Mouse (Mus musculus) kidney, adult 2 months (tissue): ENCODE measurements around the gene Capn13. TPM values are rescaled to one million over a fixed set of nuclear protein-coding genes. Genes with fewer than 3 reads are reported as not detected.

Experiments used
- DNase-seq: peaks from one replicate; pipeline ENCODE4 v3.0.0; 2021
- H3K27ac ChIP-seq: fragments of 200-500 bp; 2 replicates; pipeline ENCODE4 v1.5.1; 2012; ENCODE audit warnings: low read depth, low read length, control low read depth, inconsistent platforms; ENCODE audit not compliant: insufficient read depth
- H3K27me3 ChIP-seq: fragments of 200-500 bp; replicated peaks from 2 replicates; pipeline ENCODE4 v1.6.1; 2012; ENCODE audit warnings: mild to moderate bottlenecking, moderate library complexity, low read length, inconsistent platforms; ENCODE audit not compliant: control insufficient read depth, insufficient read depth
- H3K36me3 ChIP-seq: fragments of 200-500 bp; 2 replicates; pipeline ENCODE4 v1.6.1; 2012; ENCODE audit warnings: mild to moderate bottlenecking, moderate library complexity, low read length, inconsistent platforms; ENCODE audit not compliant: control insufficient read depth, insufficient read depth
- H3K4me1 ChIP-seq: fragments of 200-500 bp; 2 replicates; pipeline ENCODE4 v1.6.1; 2011; ENCODE audit warnings: low read length; ENCODE audit not compliant: control insufficient read depth, insufficient read depth
- H3K4me3 ChIP-seq: fragments of 200-500 bp; 2 replicates; pipeline ENCODE4 v1.5.1; 2011; ENCODE audit warnings: mild to moderate bottlenecking, low read depth, low read length, control low read depth; ENCODE audit not compliant: insufficient read depth
- CTCF ChIP-seq: fragments of 200-500 bp; conservative IDR thresholded peaks from 2 replicates; pipeline ENCODE4 v1.5.1; 2011; ENCODE audit warnings: low read depth, mild to moderate bottlenecking, control low read depth, low read length, moderate library complexity, mixed read lengths; ENCODE audit not compliant: insufficient read depth, insufficient read length
- POLR2A ChIP-seq: fragments of 200-500 bp; IDR thresholded peaks from one replicate; pipeline ENCODE4 v1.6.1; 2011; ENCODE audit warnings: low read depth, low read length, control low read depth
- WGBS: fragments of 180-500 bp; shearing (Covaris S2); methylation state at CpG from one replicate; pipeline ENCODE4 v1.1.7; 2018; 5-methylcytosine and 5-hydroxymethylcytosine counted together
- polyA plus RNA-seq: library from polyadenylated mRNA; depleted of rRNA; stranded (reverse); fragments of >200 nt; gene quantifications from 2 replicates; pipeline ENCODE4 v1.2.3, GENCODE M21; 2012

Gene Capn13
- polyA plus RNA-seq, 1 experiment = 0.61 TPM

GRCm38 (mm10) chr17:73342673-73343072 lies 58.0 kb downstream of the Capn13 start:
- Histone ChIP-seq H3K4me3 (no peak overlapping the region), H3K36me3 (no peaks in the 10 kb centered on the region), H3K27ac (no peak overlapping the region), H3K4me1 (no peaks in the 10 kb centered on the region), H3K27me3 (no peaks in the 10 kb centered on the region)
- whole genome bisulfite sequencing = 72% methylated on average over 14 of the region's 14 CpGs
- no peak for DNase-seq
- no peak for TF ChIP-seq CTCF
- TF ChIP-seq POLR2A = no peak

DNA sequence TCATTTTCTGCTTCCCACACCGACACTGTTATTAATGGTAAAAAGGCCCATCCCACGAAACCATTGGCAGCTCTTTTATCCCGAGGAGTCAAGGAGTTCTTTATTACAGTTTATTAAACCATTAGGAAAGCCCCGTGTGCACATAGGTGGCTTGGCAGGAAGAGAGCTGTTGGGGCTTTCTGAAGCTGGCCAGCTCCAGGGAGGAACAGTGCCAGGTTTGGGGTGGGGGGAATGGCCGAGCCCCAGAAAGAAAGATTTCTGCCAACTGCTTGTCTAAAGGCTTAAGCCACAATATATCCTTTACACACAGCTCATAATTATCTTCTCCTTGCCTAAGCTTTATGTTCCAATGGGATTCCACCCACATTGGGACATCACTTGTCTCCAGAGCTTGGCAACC lies 71.6 kb downstream of the Capn13 start:
- WGBS = 55% methylated on average over 5 of the region's 5 CpGs
- DNase-seq = no peak
- TF ChIP-seq CTCF (no peak), POLR2A (no peak)
- no peak overlapping the region for H3K27ac ChIP-seq
- H3K4me3 ChIP-seq = no peak overlapping the region
- no peaks in the 10 kb centered on the region for H3K36me3 ChIP-seq
- H3K27me3 ChIP-seq = no peaks in the 10 kb centered on the region
- no peaks in the 10 kb centered on the region for H3K4me1 ChIP-seq

DNA sequence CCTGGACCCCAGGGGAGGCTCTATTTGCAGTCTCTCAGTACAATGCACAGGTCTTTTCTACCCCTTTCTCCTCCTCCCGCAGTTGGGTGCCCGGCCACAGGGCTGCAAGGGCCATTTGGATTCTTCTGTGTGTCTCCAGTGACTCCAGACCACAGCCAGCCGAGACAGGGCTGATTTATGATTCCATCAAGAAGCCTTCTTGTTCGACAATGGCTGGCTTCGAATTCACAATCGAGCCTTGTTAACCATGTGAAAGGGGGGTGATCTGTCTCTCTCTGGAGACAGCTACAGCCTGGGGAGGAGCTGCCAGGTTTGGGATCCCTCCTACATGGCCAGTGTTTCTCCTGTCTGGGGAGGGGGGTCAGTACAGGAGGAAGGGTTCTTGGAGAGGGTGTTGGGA lies 75.4 kb downstream of the Capn13 start:
- DNase-seq = no peak
- Histone ChIP-seq H3K36me3 (no peaks in the 10 kb centered on the region), H3K4me3 (no peak overlapping the region), H3K27ac (no peak overlapping the region), H3K4me1 (no peaks in the 10 kb centered on the region), H3K27me3 (no peaks in the 10 kb centered on the region)
- no peak for TF ChIP-seq CTCF
- no peak for TF ChIP-seq POLR2A
- WGBS = 11% methylated on average over 6 of the region's 6 CpGs

- DNase-seq = no peak
Observed at GRCm38 (mm10) chr17:73324732-73325131, 75.9 kb downstream of the Capn13 start.

DNA sequence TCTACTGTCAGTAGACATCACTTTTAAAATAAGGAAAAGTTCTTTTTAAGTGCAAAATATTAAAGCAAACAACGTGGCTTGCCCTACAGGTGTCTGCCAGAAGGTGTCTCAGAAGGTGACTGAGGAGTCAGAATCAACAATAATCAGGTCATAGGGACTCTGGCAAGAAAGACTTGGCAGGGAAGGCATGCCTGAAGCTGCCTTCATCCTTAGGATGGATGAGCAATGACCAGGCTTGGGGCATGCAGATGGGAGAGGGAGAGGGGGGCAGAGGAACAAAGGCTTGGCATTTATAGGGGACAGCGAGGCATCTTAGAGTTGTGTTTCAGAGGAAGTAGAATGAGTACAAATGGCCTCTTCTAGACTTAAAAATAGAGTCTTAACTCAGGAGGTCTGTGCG lies 76.7 kb downstream of the Capn13 start:
- WGBS = 76% methylated on average over 3 of the region's 3 CpGs
- no peak overlapping the region for H3K4me3 ChIP-seq
- no peak for DNase-seq
- H3K27me3 ChIP-seq = no peaks in the 10 kb centered on the region
- H3K27ac ChIP-seq = no peak overlapping the region
- H3K36me3 ChIP-seq = no peaks in the 10 kb centered on the region
- H3K4me1 ChIP-seq = no peaks in the 10 kb centered on the region
- no peak for TF ChIP-seq POLR2A
- no peak for TF ChIP-seq CTCF

More at GRCm38 (mm10) chr17:73324732-73325131, 75.9 kb downstream of the Capn13 start:
- no peak overlapping the region for H3K27ac ChIP-seq
- no peak overlapping the region for H3K4me3 ChIP-seq
- TF ChIP-seq CTCF (no peak), POLR2A (no peak)
- H3K27me3 ChIP-seq = no peaks in the 10 kb centered on the region
- no peaks in the 10 kb centered on the region for H3K36me3 ChIP-seq
- no peaks in the 10 kb centered on the region for H3K4me1 ChIP-seq
- 68% methylated on average over 6 of the region's 6 CpGs for WGBS

GRCm38 (mm10) chr17:73314786-73315185 lies 85.9 kb downstream of the Capn13 start:
- DNase-seq = no peak
- no peak for TF ChIP-seq POLR2A
- no peak for TF ChIP-seq CTCF
- H3K36me3 ChIP-seq = no peaks in the 10 kb centered on the region
- no peak overlapping the region for H3K4me3 ChIP-seq
- H3K4me1 ChIP-seq = no peaks in the 10 kb centered on the region
- H3K27me3 ChIP-seq = no peaks in the 10 kb centered on the region
- WGBS = 58% methylated on average over 13 of the region's 13 CpGs
- H3K27ac ChIP-seq = no peak overlapping the region

DNA sequence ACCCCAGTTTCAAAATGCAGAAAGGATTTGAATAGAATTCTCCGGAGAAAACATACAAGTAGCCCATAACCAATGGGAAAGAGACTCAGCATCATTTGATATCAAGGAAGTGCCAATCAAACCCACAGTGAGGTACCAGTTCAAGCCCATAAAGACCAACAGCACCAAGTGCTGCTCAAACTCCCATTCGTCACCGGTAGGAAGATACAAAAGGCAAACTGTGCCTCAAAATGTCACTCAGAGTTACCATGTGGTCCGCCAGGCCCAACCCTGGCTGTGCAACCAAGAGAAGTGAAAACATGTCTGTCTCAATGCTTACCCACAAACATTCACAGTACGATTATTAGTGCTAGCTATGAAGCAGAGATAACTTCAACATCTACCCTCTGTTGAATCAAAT lies 89.2 kb downstream of the Capn13 start:
- Histone ChIP-seq H3K27me3 (no peaks in the 10 kb centered on the region), H3K4me1 (no peaks in the 10 kb centered on the region), H3K36me3 (no peaks in the 10 kb centered on the region), H3K27ac (no peak overlapping the region), H3K4me3 (no peak overlapping the region)
- TF ChIP-seq CTCF (no peak), POLR2A (no peak)
- 94% methylated on average over 5 of the region's 5 CpGs for WGBS
- no peak for DNase-seq

- H3K27me3 ChIP-seq = no peaks in the 10 kb centered on the region
- no peak for TF ChIP-seq POLR2A
- no peak for TF ChIP-seq CTCF
- H3K27ac ChIP-seq = no peak overlapping the region
- H3K4me1 ChIP-seq = no peaks in the 10 kb centered on the region
- no peaks in the 10 kb centered on the region for H3K36me3 ChIP-seq
- no peak for DNase-seq
- H3K4me3 ChIP-seq = no peak overlapping the region
- 85% methylated on average over 4 of the region's 4 CpGs for WGBS
Observed at GRCm38 (mm10) chr17:73308691-73309090, 92.0 kb downstream of the Capn13 start.
